Mouse (Mus musculus) right cerebral cortex, postnatal 10 days (tissue): ENCODE data around the gene Hipk2.

Experiments used
- DNase-seq, 2 experiments: peaks; one replicate each; pipeline ENCODE4 v3.0.0; 2021; ENCODE audit warnings: low spot score in 2 of 2

Gene Hipk2

DNA sequence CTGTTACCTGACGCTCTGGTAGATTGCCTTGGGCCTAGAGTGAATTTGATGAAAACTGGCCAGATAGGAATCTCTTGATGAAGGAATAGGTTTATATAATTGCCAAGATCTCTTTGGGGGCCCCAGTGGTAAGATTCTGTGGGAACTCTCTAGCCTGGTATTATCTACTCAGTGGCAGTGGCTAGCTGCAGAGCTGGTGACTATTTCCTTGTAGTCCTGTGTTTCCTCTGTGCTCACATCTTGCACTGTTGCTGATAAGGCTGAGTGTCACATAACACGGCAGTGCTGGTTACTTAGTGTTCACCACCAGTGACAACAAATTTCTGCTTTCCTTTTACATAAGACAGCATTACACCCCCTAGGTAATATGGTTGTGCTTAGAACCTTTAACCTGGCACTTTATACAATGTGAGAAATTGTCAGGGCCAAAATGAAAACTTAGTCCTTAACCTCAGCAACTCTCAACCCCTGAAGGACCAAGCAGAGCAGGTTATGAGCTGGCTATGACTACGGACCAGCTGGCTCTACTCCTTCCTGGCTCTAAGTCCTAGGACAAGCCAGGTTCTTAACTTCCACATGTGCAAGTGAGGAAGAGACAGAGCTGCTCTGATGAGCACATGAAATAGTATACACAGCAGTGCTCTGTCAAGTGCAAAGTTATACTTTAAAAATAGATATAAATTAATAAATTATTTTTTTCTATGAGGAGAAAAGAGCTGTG, 80.7 kb downstream of the Hipk2 start:
- DNase-seq = no peak

DNA sequence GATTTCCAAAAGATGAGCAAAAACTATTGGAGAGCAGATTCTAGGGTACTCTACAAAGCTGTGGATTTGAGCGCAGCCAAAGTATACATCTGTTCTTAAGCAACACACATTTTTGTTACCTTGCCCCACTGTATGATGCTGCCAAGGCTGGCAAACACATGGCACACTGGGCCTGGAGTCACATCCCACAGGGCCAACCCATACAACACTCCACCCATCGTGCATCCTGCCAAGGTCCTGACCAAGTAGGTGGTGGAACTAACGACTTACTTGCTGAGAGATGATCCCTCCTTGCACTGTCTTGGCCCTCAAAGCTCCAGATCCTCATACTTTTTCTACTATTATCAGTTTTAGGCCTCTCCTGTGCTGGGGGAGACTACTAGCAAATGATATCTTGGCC, 83.0 kb downstream of the Hipk2 start:
- no peak for DNase-seq

DNA sequence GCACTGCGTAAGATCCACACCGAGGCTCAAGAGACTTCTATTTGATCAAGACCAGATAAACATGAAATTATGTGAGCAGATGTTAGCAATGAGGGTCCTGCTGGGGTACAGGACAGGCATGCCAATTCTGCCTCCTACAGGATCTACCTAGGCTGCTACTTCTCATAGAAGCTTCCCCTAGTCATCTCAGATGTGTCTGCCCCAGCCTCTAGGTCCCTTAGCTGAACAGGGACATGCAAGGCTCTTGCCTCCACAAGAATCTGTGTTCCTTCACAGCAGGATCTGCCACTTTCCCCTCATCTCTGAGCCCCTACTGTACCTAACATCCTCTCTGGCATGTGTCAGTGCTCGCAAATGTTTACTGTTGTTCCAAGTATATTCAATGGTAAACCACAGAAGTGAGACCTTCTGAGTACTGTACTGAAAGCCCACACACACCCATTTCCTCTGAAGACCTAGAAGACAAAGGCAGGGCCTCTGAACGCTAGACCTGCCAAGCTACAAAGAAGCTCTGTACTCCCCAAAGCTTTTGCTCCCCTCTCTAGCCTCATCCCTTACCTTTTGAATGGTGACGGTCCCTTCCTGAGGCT, 86.6 kb downstream of the Hipk2 start:
- DNase-seq = no peak

DNA sequence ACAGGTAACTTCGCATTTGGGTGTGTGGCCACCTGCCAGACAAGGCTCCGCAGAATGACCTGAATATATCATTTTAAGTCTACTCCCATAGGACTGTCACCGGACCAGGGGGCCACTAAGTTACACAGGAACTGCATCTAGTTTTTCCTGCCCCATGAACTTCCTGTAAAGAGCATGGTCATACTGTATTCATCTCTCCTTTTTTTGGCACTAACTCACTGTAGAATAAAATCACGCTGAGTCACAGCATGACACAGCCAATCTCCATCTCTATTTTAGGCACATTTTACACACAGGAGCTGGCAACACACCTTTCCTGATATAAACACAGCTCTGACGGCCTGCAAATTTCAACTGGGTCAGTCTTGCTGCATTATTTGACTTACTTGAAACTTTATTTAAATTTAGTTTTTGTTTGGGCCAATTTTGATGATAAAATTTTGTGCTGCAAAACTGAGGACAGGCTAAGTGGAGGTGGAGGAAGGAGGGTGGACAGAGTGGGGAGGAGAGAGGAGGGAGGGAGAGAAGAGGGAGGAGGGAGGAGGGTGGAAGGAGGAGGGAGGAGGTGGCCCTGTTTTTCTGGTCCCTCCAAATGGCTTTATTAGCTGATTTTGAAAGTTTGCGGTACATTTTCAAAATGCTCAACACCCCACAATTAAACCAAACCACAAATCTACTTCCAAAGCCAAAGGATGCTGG, 88.0 kb downstream of the Hipk2 start:
- DNase-seq = no peak

DNA sequence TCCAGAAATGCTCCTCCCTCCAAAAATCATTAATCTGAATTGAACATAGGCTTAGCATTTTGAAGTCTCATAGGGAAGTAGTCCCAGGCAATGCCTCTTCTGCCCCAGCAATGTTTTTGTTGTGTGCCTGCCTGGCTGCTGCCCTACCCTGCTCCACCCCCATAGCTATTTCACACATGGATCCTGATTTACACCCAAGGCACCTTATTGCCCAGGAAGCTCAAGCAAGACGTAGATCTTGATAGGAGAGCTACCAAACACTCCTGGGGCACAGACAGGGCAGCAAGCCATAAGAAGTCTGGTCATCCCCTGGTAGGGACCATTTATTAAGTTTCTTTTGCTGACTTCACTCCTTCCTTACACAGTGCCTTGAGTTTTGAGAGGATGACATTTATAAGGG, 88.8 kb downstream of the Hipk2 start:
- no peak for DNase-seq

DNA sequence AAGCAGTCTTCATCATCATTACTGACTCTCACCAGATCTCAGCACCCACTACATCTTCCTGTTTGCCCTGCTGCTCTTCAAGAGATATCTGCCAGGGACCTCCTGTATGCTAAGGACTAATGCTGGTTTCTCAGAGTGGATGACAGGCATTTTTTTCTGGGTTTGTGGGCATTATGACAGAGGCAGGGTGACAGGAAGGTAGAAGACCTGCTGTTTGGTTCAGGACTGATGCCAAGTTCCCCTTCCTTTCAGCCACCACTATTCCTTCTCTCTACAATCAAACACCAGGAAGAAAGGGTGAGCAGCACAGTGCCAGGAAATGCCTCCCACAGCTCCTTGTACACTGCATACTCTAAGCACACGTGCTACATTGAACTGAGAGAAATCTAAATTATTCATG, 90.2 kb downstream of the Hipk2 start:
- DNase-seq = no peak

DNA sequence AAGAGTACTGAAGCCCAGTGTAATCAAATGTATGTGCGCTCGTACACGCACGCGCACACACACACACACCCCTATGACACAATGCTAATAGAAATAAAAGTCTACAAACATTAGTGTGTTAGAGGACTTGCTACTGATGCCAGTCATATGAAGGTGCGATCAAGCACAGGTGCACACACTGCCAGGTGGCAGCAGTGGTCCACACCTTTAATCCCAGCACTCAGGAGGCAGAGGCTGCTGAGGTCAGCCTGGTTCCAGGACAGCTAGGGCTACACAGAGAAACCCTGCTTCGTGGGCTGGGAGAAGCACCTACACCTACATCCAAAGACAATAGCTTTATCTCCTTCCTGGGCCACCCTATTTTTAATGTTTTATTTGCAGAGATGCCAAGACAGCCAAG, 96.6 kb downstream of the Hipk2 start:
- no peak for DNase-seq

DNA sequence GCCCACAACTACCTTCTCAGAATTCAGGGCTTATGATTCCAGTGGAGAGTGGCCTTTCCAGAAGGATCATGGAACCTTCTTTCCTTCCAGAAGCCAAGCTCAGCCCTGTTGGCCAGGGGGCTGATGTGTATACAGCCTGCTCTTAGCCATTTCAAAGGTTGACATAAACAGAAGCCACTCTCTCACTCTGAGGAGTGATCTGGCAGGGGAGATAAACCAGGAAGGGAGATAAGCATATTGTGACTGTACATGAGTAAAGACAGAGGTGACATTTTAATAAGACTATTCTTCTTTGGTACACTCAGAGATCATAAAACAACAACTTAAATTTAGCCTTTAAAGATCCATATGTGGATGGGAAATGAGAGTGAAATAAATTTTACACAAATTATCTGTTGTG, 97.1 kb downstream of the Hipk2 start:
- DNase-seq = no peak

DNA sequence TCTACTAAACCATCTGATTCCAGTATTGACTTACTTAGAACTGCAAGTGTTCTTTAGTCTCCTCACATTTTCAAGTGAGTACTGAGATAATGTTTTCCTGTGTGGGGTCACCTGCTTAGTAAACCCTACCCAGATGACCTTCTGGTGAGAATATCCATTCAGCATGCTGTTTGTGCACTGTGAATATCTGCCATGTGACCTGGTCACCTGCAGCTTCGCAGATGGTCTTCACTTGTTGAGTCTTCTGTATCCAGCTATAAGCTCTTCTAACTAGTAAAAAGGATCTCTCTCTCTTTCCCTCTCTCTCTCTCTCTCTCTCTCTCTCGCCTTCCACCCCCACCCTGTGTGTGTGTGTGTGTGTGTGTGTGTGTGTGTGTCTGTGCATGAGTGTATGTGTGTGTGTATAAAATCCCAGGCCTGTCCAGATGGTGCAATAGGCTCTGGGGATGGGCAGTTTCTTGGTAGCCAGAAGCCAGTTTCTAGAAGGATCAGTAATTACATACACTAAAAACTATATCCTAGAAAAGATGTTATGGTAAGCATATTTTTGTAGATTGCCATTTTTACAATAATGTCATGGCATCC, 99.9 kb downstream of the Hipk2 start:
- no peak for DNase-seq

DNA sequence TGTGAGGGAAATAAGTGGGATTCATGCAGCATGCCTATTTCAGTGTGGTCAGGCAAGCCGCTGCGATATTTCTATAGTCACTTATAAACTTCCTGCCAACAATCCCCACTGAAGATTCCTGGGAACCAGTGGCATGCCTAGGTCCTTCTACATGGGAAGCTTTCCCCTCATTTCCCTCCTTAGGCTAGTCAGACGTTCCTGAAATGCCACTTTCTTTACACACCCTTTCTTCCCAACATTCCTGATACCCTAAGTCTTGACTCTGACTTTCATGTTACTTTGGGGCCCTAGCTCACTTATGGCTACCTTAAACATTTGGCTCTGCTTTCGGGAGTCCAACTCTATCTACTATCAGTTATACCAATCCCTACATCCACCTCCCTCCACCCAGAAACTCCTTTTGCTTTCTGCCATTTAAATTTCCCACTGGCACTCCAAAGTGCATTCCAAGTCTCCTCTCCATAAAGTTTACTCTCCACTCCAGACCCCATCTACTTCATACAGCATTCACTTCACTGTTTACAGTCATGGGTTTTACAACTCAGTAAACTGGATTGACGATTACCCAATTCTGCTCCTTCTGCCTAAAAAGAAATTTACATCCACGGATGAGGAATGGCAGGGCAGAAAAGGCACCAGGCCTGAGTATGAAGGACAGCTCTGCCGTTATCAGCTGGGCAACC, 103.0 kb downstream of the Hipk2 start:
- DNase-seq = no peak

DNA sequence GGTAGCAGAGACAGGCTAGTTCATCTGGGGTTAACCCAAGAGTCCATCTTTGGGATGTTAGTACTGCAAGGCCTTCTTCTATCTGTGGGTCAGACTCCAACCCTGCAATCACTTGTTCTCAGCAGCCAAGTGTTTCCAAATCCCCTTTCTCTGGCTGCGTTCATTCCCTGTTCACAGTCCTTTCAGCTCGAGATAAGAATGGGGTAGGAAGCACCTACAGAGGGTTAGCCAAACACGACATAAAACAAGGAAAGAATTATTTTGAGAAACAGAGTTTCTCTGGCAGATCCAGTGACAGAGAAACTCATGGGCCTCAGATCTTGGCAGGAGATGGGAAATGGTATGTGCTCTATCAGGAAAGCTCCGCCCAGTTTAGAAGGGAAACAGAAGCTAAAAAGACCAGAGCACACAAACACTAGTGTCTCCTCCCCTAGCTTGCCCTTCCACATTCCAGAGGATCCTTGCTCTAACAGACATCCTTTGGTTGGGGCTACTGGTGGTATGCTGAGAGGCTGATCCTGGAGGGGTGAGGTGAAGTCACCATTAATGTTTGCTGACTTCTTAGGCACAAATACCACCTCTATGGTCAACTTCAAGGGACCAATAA, 104.8 kb downstream of the Hipk2 start:
- DNase-seq = no peak

DNA sequence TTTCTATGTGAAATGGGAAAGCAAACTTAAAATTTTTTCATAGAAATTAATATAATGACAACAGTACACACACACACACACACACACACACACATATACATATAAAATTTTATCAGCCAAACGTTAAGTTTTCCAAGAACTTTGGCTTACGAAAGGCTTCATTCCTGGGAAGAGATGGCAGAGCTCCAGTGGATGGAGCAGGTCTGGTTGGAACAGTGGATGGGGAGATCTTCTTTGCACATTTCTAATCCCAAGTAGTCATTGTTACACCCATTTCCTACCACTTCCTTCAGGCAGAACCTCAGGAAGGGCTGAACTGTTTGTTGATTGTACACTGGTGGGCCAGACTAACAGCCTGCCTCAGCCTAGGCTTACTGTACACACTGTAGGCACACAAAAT, 106.3 kb downstream of the Hipk2 start:
- DNase-seq = no peak

DNA sequence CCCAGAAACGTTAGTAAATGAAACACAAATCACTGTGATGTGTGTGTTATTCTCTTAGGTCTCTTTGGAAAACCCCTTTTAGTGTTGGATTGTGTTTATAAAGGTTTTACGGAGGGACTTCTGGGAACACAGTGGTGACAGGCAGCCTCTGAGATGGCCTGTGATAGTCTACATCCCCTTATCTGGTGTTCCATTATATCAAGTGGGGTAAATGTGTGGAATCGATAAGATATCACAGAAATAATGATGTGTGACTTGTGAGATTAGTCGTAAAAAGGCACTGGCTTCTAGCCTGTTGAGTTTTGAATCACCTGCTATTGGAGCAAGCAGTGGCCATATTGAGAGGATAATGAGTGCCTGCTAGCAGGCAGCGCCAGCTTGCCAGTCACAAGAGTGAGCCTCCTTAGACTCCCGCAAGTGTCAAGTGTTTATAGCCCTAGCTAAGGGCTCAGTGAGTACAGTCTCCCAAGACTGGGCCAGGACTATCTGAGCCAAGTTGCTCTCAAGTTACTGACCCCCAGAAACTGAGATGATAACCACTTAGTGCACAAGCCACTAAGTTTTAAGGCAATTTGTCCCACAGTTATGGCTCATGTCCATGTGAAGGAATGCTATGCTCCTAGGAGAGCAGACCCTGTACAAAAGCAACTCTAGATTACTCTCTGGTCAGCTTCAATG, 113.2 kb downstream of the Hipk2 start:
- no peak for DNase-seq

DNA sequence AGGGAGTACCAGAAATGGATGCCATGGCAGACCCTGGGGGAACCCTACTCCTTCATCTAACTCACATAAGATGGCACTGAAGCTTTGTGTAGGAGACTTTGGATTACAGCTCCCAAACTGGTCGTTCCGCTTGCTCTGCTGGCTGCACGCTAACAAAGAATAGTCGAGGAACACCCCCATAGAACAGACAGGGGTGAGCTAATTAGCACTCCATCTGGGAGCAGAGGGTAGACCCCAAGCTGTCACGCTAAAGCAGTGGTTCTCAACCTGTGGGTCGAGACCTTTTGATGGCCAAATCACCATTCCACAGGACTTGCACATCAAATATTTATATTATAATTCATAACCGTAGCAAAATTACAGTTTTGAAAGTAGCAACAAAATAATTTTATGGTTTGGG, 114.0 kb downstream of the Hipk2 start:
- DNase-seq = no peak

DNA sequence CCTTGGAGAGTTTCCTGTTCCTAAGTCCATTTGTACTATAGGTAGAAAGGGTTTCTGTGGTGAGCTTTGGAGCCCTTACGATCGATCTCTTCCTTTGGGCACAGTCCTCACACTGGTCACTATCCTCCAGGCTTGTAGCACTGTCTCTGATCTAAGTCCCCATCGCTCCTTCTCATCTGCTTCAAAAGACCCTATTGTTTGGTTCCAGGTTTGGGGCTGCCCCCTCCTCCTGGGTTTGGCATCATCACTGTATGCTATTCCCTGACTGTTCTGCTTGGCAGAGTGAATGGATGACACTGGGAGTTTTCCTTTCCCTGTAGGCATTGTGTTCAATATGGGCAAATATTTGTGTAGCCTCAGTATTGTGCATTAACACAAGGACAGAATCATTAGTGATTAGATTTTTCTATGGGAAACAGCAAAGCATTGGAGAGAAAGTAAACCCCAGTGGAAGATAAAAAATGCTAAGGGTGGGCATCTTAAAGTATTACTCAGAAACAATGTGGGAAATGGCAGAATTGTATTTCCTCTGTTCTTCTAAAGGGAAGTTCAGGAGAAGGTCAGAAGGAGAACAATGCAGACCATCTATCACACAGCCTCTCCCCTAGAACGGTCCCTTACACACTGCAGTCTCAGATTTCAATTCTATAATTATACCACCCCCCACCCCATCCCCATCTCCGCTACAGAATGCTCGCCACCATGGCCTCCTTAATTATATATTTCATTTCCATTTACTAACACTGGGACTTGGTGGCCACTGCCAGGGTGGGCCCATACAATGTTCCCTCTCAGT, 114.9 kb downstream of the Hipk2 start:
- DNase-seq = no peak

DNA sequence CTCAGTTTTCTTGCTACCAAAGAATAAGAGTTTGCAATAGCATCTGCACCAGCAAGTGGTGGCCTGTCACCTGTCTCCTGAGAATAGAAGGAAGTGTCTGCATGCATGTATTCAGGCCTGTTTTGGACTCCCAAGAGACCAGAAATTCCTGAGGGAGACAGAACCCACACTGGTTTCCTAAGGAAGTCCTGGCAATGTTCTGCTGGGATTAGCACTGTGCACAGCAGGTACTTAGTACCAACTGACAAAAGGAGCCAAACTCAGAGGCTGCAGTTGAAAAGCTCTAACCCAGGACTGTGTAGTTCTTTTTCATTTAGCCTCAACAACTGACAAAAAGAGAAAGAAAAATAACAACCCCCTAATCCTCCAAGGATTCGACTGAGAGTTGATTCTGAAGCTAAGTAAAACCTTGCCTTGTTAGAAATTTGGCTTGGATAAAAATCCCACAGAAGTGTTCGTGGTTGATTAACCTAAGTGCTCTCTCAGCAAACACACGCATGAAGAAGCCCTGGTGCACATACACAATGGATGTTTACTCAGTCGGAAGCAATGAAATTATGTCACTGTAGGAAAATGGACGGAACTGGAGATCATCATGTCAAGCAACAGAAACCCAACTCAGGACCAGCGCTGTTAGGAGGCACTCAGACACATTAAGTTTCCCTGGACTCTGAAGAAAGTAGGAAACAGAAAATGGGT, 115.9 kb downstream of the Hipk2 start:
- DNase-seq = no peak

DNA sequence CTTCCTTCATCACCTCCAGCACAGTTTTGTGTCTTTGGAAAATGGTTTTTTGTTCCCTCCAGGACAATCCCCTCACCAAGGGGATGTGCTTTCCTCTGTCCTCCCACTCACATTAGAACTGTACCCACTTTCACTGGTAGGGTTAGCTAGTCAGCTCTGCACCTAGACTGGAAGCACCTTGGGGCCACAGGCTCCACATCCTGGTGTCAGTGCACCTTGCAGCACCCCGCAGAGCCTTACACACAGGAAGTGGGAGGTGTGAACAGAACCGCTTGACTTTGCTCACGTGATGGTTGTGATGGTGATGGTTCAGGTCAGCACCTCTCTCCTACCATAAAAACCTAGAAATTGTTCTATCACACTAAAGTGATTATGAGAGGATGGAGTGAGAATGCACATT, 116.8 kb downstream of the Hipk2 start:
- no peak for DNase-seq

DNA sequence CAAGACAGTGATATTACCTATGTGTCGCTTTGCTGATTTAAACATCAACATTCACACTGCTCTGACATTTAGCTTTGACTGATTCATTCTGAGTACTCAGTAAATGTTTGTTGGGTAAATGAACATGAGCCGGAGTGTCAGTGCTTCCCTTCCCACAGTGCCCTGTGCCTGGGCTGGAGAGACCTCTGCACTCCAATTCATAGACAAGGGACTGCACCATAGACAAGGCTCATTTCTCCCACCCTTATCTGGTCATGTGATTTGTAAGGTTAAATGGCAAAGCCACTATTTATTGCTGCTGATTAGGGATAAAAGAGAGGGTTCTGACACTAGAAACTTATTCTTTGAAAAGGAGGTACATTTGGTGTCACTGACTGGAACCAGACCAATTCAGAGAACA, 118.4 kb downstream of the Hipk2 start:
- DNase-seq = no peak

DNA sequence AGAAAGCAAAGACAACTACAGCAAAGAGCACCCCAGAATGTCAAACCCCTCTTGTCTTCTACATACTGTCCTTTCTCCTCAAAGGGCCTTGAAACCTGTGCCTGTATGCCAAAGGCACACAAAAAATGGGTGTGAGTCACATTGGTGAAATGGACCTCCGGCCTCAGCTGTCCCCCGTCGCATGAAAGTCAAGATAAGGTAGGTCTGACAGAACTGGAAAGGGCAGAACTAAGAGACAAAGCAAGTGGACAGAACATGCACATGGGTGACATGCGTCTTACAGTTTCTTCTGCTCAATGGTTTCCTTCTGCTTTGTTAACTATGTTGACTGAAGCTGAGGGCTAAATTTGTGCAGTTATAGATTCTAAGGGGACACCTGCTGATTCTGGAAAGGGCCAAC, 119.0 kb downstream of the Hipk2 start:
- no peak for DNase-seq

DNA sequence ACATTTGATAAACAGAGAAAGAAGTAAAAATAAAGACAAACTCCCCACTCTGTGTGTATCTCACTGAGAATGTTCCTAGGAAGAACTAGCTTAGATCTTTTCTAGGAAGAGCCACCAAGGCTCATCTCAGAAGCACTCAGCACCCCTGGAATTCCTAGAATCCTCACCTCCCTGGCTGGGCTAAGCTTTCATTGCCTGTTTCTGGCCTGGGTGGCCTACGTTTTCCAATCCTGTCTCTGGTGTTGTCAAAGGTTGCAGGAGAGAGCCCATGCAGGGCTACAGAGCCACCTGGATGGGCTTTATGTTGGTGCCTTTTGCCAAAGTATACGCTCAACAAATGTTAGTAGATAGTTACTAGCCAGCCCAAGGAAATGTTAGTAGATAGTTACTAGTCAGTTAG, 120.0 kb downstream of the Hipk2 start:
- no peak for DNase-seq
